Comparison of ENCODE assay signal across 13 mouse cellular contexts in genomic region chr6:36896656-36897055, GRCm38 (mm10).
DNase-seq lines count a peak whose midpoint lies in the region; ATAC-seq lines count a peak whose summit lies in the region.
"Had no signal": no experiment of that assay in that cellular context is flagged by ENCODE, and none has a peak within 500 bp of the region (broad histone marks: within the 10 kb centered on the region; RNA-seq: fewer than 3 reads in every experiment).

No protein-coding gene starts in this region.

- H3K9ac ChIP-seq in intestine, embryonic 14.5 days (ENCODE audit: low read length), result no peak overlapping the region
- H3K9ac ChIP-seq in intestine, embryonic 15.5 days, result no peak overlapping the region
- H3K9ac ChIP-seq: hindbrain, embryonic 12.5 days had no signal

- H3K4me1 ChIP-seq in intestine, embryonic 14.5 days (replicated peaks; ENCODE audit: control insufficient read depth, insufficient read depth, low read length), result peaks cover 3% of the 10 kb centered on the region; the same call in 1 of the 2 replicates
- no peaks in the 10 kb centered on the region for H3K4me1 ChIP-seq in intestine, embryonic 15.5 days (replicated peaks)

- no peak for DNase-seq in intestine, embryonic 14.5 days (ENCODE audit: low spot score)
- DNase-seq in NIH3T3 (ENCODE audit: low read depth), result peak; percentile 79
- DNase-seq in forelimb bud, embryonic 11.5 days (ENCODE audit: low read depth, low spot score), result peak; percentile 73
- DNase-seq in kidney, postnatal 14 days, result peak; percentile 20
- no peak for DNase-seq in retina, embryonic 14.5 days (ENCODE audit: low spot score)
- no peak for DNase-seq in layer of hippocampus, postnatal 25 days (ENCODE audit: extremely low spot score in 1 of 2, low spot score in 1 of 2)
- DNase-seq in frontal cortex, postnatal 25 days (ENCODE audit: low spot score in 2 of 2), result no peak
- DNase-seq: lung, postnatal 4 days; thymus, adult 18-20 months had no signal

- peak overlapping the region; percentile 74 for H3K27ac ChIP-seq in intestine, embryonic 14.5 days (ENCODE audit: low read depth)
- no peak overlapping the region for H3K27ac ChIP-seq in intestine, embryonic 15.5 days
- H3K27ac ChIP-seq: forebrain, embryonic 10.5 days; hindbrain, embryonic 12.5 days had no signal

- peak; percentile 27; the same call in 1 of the 2 replicates for ATAC-seq in intestine, embryonic 14.5 days (replicated peaks; ENCODE audit: low FRiP score, low TSS enrichment, low read depth)
- ATAC-seq in intestine, embryonic 15.5 days, result no peak
- ATAC-seq: CD4-positive, CD25-positive, alpha-beta regulatory T cell, adult 4 months had no signal

- H3K36me3 ChIP-seq in intestine, embryonic 14.5 days (ENCODE audit: control insufficient read depth, insufficient read depth, low read length), result no peaks in the 10 kb centered on the region
- no peaks in the 10 kb centered on the region for H3K36me3 ChIP-seq in intestine, embryonic 15.5 days
- H3K36me3 ChIP-seq: forebrain, embryonic 10.5 days; hindbrain, embryonic 12.5 days had no signal

- no peak overlapping the region for H3K4me2 ChIP-seq in intestine, embryonic 14.5 days (ENCODE audit: low read length)
- no peak overlapping the region for H3K4me2 ChIP-seq in intestine, embryonic 15.5 days (replicated peaks)
- H3K4me2 ChIP-seq: hindbrain, embryonic 12.5 days had no signal

- H3K27me3 ChIP-seq in intestine, embryonic 14.5 days (replicated peaks; ENCODE audit: control insufficient read depth, insufficient read depth, low read length), result no peaks in the 10 kb centered on the region
- H3K27me3 ChIP-seq in intestine, embryonic 15.5 days (replicated peaks), result no peaks in the 10 kb centered on the region
- H3K27me3 ChIP-seq: hindbrain, embryonic 12.5 days had no signal

- H3K4me3 ChIP-seq in intestine, embryonic 14.5 days (ENCODE audit: low read depth, low read length), result no peak overlapping the region
- no peak overlapping the region for H3K4me3 ChIP-seq in intestine, embryonic 15.5 days (replicated peaks)
- H3K4me3 ChIP-seq: forebrain, embryonic 10.5 days; hindbrain, embryonic 12.5 days had no signal

- 21% methylated on average over 2 of the region's 2 CpGs for WGBS in intestine, embryonic 14.5 days
- WGBS in intestine, embryonic 15.5 days, result 36% methylated on average over 2 of the region's 2 CpGs

- H3K9me3 ChIP-seq in intestine, embryonic 14.5 days (ENCODE audit: control insufficient read depth, low read length), result no peaks in the 10 kb centered on the region
- no peaks in the 10 kb centered on the region for H3K9me3 ChIP-seq in intestine, embryonic 15.5 days
- H3K9me3 ChIP-seq: forebrain, embryonic 10.5 days; hindbrain, embryonic 12.5 days had no signal

Comparison
In these comparisons a context has a peak if more than half of its experiments do, and no peak if none do; other contexts are left out.
1. DNase-seq: peak in NIH3T3 (single experiment), forelimb bud, embryonic 11.5 days (single experiment) and kidney, postnatal 14 days (single experiment); none in intestine, embryonic 14.5 days (single experiment), retina, embryonic 14.5 days (single experiment), layer of hippocampus, postnatal 25 days (0 of 2) and frontal cortex, postnatal 25 days (0 of 2).